Mouse (Mus musculus): ENCODE measurements around the gene Cpsf4l.

The Cpsf4l gene

GRCm38 (mm10) chr11:113709731-113710256 lies at the start of gene Cpsf4l:
Cpsf4l (minus strand) TSS chr11:113710017.
- no peak for DNase-seq (ENCODE audit: low read depth, low spot score)

GRCm38 (mm10) chr11:113758851-113759250 lies 49.0 kb upstream of the Cpsf4l start:
- DNase-seq (ENCODE audit: low read depth, low spot score): no peak

- no peak for DNase-seq (ENCODE audit: low read depth, low spot score)
Measured at GRCm38 (mm10) chr11:113756578-113756977, 46.8 kb upstream of the Cpsf4l start.

GRCm38 (mm10) chr11:113755878-113756277 lies 46.1 kb upstream of the Cpsf4l start:
- no peak for DNase-seq (ENCODE audit: low read depth, low spot score)

GRCm38 (mm10) chr11:113754845-113755244 lies 45.0 kb upstream of the Cpsf4l start:
- DNase-seq (ENCODE audit: low read depth, low spot score): no peak

GRCm38 (mm10) chr11:113752685-113753430 lies 43.0 kb upstream of the Cpsf4l start:
- no peak for DNase-seq (ENCODE audit: low read depth, low spot score)

- DNase-seq (ENCODE audit: low read depth, low spot score): no peak
Measured at GRCm38 (mm10) chr11:113752158-113752661, 42.4 kb upstream of the Cpsf4l start.

- peak; percentile 73 for DNase-seq (ENCODE audit: low read depth, low spot score)
Measured at GRCm38 (mm10) chr11:113751484-113752084, 41.8 kb upstream of the Cpsf4l start, which contains the start of gene Cdc42ep4. Cdc42ep4 (minus strand) TSS chr11:113751881.

- DNase-seq (ENCODE audit: low read depth, low spot score): peak; percentile 21
Measured at GRCm38 (mm10) chr11:113750571-113751483, 41.0 kb upstream of the Cpsf4l start.

GRCm38 (mm10) chr11:113749749-113750351 lies 40.0 kb upstream of the Cpsf4l start:
- no peak for DNase-seq (ENCODE audit: low read depth, low spot score)

GRCm38 (mm10) chr11:113748797-113749521 lies 39.1 kb upstream of the Cpsf4l start:
- no peak for DNase-seq (ENCODE audit: low read depth, low spot score)

GRCm38 (mm10) chr11:113747725-113748380 lies 38.0 kb upstream of the Cpsf4l start:
- no peak for DNase-seq (ENCODE audit: low read depth, low spot score)

- DNase-seq (ENCODE audit: low read depth, low spot score): no peak
Measured at GRCm38 (mm10) chr11:113747056-113747455, 37.2 kb upstream of the Cpsf4l start.

- no peak for DNase-seq (ENCODE audit: low read depth, low spot score)
Measured at GRCm38 (mm10) chr11:113745961-113746360, 36.1 kb upstream of the Cpsf4l start.

- no peak for DNase-seq (ENCODE audit: low read depth, low spot score)
Measured at GRCm38 (mm10) chr11:113742998-113743397, 33.2 kb upstream of the Cpsf4l start.

- no peak for DNase-seq (ENCODE audit: low read depth, low spot score)
Measured at GRCm38 (mm10) chr11:113740100-113740499, 30.3 kb upstream of the Cpsf4l start.

GRCm38 (mm10) chr11:113739213-113739612 lies 29.4 kb upstream of the Cpsf4l start:
- no peak for DNase-seq (ENCODE audit: low read depth, low spot score)

GRCm38 (mm10) chr11:113737912-113738311 lies 28.1 kb upstream of the Cpsf4l start:
- DNase-seq (ENCODE audit: low read depth, low spot score): no peak

GRCm38 (mm10) chr11:113737553-113737854 lies 27.7 kb upstream of the Cpsf4l start:
- DNase-seq (ENCODE audit: low read depth, low spot score): no peak

All from retina, postnatal 7 days (tissue).